Mouse (Mus musculus): Measurements from ENCODE around the gene Irf1.

GRCm38 (mm10) chr11:53774659-53775255 is 4.9 kb downstream of the Irf1 start:
- no peak for TF ChIP-seq POLR2A (IDR thresholded peaks at IDR 0.05; ENCODE audit: insufficient read length, low read depth)
- no peak for TF ChIP-seq MYOD1 (IDR thresholded peaks at IDR 0.05; ENCODE audit: control insufficient read depth in 1 of 3, insufficient read length in 2 of 3, low read depth in 2 of 3)
- no peak for TF ChIP-seq MYOG (IDR thresholded peaks at IDR 0.05; ENCODE audit: control insufficient read depth in 1 of 3, insufficient read depth in 1 of 3, insufficient read length in 2 of 3, low read depth in 2 of 3)
- no peak for TF ChIP-seq TCF3 (IDR thresholded peaks at IDR 0.05; ENCODE audit: insufficient read length, low read depth)
- TF ChIP-seq MAX (IDR thresholded peaks at IDR 0.05; ENCODE audit: low read depth), result no peak

Data from myocyte (in vitro differentiated cells).